Mouse (Mus musculus) spleen, postnatal 10 days (tissue): ENCODE measurements around the gene Tuba1c.
A peak's percentile ranks its signal among the peaks of the same experiment; 100 is the strongest.
"Not testable (repeated sequence)": the region's sequence is repeated elsewhere in the genome, so short reads cannot be mapped to it uniquely, and the experiment has no call there.

Source experiments
- DNase-seq, 2 experiments: peaks; one replicate each; pipeline ENCODE4 v3.0.0; 2021 to 2022; ENCODE audit warnings: low spot score in 2 of 2

Tuba1c gene

DNA sequence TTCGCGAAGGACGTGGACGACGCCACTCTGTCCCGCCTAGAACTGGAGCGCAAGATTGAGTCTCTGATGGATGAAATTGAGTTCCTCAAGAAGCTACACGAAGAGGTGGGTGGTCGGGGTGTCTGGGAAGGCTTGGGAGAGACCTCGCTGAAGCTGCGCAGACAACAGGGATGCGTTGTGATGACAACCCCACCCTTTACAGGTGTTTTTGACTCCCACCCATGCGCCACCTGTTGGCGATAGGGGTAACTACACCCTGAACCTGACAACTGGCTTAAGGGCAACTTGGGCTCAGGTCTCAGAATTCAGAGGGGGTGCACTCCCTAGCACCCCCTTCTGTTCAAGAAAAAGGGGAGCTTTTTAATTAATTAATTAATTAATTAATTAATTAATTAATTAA lies 26.6 kb downstream of the Tuba1c start:
- peak; percentile 61 to 77 for DNase-seq

DNA sequence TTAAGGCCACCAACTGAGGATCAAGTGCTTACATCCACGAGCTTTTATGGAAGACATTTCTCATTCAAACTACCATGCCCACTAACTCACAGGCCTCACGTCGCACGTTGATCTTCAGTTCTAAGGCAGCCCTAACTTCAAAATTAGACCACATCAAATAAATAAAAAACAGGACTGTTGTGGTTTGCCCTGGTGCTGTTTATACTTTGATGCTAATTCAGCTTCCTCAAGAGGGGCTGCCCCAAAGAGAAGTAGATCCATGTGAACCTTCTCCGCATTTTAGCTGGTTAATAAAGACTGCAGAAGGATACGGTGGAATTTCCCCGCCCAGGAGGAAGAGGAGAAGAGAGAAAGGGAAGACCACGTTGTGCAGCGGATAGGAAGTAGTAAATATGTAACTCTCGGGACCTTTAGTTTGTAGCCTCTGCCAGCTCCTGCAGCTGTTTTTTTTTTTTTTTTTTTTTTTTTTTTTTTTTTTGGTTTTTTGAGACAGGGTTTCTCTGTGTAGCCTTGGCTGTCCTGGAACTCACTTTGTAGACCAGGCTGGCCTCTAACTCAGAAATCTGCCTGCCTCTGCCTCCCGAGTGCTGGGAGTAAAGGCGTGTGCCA lies 36.0 kb downstream of the Tuba1c start:
- no peak for DNase-seq

GRCm38 (mm10) chr15:99071988-99072387 lies 42.3 kb downstream of the Tuba1c start:
- peak in 1 of 2 experiments; percentile 13 for DNase-seq

- DNase-seq: no peak
Observed at GRCm38 (mm10) chr15:99074019-99074599, 44.4 kb downstream of the Tuba1c start, which contains the start of gene Troap. Gene Troap, plus strand, starts transcription at chr15:99074575.

DNA sequence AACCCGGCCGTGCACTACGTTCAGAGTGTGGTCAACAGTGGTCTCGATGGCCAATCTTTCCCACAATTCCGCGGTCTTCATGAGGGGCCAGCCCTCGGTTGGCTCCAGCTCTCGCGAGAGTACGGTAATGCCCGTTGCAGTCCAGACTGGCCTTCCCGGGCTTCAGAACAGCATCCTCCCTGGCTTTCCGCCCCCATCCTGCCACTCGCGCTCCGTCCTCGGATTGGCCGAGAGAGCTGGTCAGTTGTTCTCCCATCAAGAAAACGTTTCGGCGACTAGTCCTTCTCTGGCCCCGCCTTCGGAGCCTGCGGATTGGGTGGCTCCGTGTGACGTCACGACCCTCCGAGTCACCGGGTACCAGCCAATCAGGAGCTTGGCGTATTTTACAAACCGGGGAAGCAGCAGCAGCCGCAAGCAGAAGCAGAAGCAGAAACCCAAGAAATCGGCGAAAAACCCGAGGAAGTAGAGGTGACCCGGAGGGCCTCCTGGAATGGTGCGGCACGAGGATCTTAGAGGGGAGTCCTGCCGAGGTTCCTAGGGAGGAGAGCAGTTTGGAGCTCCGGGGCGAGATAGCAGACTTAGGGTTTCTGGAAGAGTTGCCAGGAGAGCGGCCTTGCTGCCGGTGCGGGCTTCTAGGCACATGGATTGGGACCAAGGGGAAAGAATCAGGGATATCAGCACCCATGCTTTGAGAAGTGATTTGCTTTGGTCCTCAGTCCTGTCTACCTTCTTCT lies 45.1 kb downstream of the Tuba1c start:
- DNase-seq: peak; percentile 98 to 99

- not testable (repeated sequence) for DNase-seq
Observed at GRCm38 (mm10) chr15:99076011-99076410, 46.3 kb downstream of the Tuba1c start.

GRCm38 (mm10) chr15:99078181-99078910 lies 48.7 kb downstream of the Tuba1c start:
- DNase-seq: no peak

DNA sequence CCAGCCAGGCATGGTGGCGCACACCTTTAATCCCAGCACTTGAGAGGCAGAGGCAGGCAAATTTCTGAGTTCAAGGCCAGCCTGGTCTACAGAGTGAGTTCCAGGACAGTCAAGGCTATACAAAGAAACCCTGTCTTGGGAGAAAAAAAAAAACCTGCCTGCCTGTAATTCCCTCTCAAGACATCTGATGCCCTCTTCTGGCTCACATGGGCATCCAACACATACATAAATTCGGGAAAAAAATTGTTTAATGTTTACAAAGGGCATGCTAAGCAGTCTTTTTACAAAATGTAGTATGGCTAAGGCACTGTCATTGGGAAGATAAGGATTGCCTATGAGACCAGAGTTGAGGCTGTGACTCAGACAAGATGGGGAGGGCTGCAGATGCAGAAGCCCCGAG lies 50.1 kb downstream of the Tuba1c start:
- DNase-seq: no peak

DNA sequence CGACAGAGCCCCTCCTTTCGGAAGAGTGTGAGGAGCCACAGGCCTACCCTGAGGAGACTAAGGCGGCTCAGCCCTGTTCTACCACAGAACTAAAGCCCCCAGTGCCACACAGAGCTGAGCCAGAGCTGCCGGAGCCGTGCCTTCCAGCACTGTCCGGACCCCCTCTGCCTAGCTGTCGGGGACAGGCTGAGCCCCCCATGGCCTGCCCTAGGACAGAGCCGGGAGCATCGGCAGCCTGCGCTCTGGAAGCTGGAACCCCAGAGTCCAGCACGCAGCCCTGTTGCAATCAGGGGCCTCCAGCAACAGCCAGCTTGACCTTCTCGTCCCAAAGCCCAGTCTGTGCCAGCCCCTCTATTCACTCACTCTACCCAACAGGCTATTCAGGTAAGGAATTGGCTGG lies 52.6 kb downstream of the Tuba1c start:
- DNase-seq: no peak

GRCm38 (mm10) chr15:99082840-99083239 lies 53.1 kb downstream of the Tuba1c start:
- DNase-seq: no peak

GRCm38 (mm10) chr15:99083258-99083657 lies 53.6 kb downstream of the Tuba1c start:
- DNase-seq: peak in 1 of 2 experiments; percentile 66

DNA sequence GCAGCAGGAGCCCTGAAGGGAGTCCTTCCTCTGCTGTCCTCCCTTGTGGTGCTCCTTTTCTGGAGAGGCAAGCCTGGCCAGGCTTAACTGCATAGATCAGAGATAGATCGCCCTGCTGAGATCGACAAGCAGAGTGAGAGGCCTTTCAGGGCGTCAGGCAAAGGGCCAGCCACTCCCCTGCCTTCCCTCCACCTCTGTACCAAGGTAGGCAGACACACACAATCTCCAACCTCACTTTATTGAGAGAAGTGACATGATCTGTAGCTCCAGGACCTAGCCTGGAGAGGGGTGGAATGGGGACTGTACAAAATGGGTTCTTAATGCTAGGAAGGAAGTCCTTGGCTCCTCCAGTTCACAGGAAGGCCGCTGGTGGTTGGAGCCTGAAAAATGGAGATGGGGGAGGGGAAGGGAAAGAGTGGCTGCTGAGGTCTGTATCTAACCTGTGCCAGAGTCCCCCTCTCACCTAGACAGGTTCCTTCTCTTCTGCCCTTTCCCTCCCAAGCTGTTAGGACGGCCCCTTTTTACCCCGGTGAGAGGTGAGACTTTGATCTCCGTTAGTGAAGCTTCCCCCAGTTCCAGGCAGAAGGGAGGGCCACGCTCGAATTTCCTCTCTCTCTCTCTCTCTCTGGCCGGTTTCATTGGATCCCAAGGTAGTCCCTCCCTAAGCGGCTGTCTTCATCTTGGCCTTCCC lies 54.3 kb downstream of the Tuba1c start:
- no peak for DNase-seq

DNA sequence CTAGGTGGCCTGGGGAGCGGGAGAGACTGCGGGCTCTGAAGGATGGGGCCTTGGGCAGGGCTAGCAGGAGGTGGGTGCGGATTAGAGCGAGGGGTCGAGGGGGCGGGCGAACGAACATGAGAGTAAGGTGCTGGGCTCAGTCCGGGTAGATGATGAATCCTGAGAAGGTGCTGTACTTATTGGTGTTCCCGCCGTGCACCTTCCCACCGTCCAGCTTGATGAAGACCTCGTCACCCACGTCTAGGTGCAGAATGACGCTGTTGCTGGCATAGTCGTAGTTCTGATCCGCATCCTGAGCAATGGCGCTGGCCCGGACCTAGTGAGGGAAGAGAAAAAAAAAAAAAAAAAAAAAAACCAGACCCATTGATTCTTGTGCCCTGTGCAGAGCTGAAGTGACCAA lies 54.9 kb downstream of the Tuba1c start:
- no peak for DNase-seq

GRCm38 (mm10) chr15:99085997-99086396 lies 56.3 kb downstream of the Tuba1c start:
- no peak for DNase-seq

DNA sequence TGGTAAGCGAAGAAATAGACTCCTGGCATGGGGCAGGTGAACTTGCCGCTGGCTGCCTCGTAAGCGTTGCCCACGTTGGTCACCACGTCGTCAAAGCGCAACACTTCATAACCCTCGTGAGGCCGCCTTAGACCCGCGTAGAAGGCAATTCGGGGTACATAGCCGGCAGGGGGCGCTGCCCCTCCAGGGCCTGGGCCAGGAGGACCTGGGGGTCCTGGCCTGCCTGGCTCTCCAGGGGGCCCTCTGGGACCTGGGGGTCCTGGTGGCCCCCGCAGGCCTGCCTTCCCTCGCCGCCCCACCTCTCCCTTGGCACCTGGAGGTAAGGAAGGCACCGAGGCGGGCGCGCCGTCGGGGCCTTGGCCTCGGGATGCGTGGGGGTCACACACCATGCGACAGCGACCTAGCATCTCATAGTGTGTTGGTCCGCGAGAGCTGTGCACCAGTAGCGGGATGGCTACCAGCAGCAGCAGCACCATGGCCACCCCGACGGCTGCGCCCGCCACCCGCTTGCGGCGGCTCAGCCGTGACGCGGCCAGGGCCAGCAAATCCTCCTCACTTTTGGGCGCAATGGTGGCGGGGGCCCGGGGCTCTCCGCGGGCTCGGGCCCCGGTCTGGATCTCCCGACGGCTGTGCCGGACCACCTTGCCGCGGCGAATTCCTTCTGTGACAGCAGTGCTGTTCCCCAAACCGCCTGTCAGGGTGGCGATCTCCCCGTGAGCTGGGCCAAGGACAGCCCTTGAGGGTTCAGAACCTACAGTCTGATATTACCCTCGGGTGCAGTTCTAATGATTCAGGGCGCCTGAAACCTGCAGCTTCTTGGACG lies 57.8 kb downstream of the Tuba1c start, which contains the start of gene C1ql4:
TSS of gene C1ql4 (minus strand) at position 565 of the 823 bp plus-strand sequence.
- peak in 1 of 2 experiments; percentile 72 for DNase-seq
